23 mouse cellular contexts compared by ENCODE assay signal in genomic region chr11:119982236-119982635, GRCm38 (mm10). TPM values are rescaled to one million over a fixed set of nuclear protein-coding genes. Genes with fewer than 3 reads are reported as not detected.
DNase-seq lines count a peak whose midpoint lies in the region; ATAC-seq lines count a peak whose summit lies in the region.
"Had no signal": no experiment of that assay in that cellular context is flagged by ENCODE, and none has a peak within 500 bp of the region (broad histone marks: within the 10 kb centered on the region; RNA-seq: fewer than 3 reads in every experiment).

No protein-coding gene starts in this region.

- no peaks in the 10 kb centered on the region for H3K9me3 ChIP-seq in hindbrain, embryonic 16.5 days (ENCODE audit: control insufficient read depth, low read length)
- no peaks in the 10 kb centered on the region for H3K9me3 ChIP-seq in hindbrain, embryonic 13.5 days
- H3K9me3 ChIP-seq: embryonic facial prominence, embryonic 15.5 days; forebrain, embryonic 10.5 days; heart, embryonic 10.5 days had no signal

- WGBS in hindbrain, embryonic 16.5 days, result 87% methylated on average over 3 of the region's 3 CpGs
- WGBS in hindbrain, embryonic 13.5 days, result 87% methylated on average over 3 of the region's 3 CpGs

- H3K36me3 ChIP-seq in hindbrain, embryonic 16.5 days (ENCODE audit: control insufficient read depth, insufficient read depth, low read length), result no peaks in the 10 kb centered on the region
- H3K36me3 ChIP-seq in hindbrain, embryonic 13.5 days, result no peaks in the 10 kb centered on the region

- no peaks in the 10 kb centered on the region for H3K27me3 ChIP-seq in hindbrain, embryonic 16.5 days (replicated peaks; ENCODE audit: control insufficient read depth, insufficient read depth, low read length)
- no peaks in the 10 kb centered on the region for H3K27me3 ChIP-seq in hindbrain, embryonic 13.5 days
- H3K27me3 ChIP-seq: CH12.LX; embryonic facial prominence, embryonic 15.5 days had no signal

- peak; percentile 52; the same call in 1 of the 2 replicates for ATAC-seq in hindbrain, embryonic 16.5 days
- no peak for ATAC-seq in hindbrain, embryonic 13.5 days (ENCODE audit: low FRiP score)
- ATAC-seq: forebrain, embryonic 14.5 days; inflammation-experienced regulatory T-cells, adult 6 months had no signal

- H3K4me1 ChIP-seq in hindbrain, embryonic 16.5 days (ENCODE audit: control insufficient read depth, insufficient read depth, low read depth, low read length), result peaks cover 10% of the 10 kb centered on the region; the same call in 1 of the 2 replicates
- H3K4me1 ChIP-seq in hindbrain, embryonic 13.5 days (replicated peaks), result peaks cover 12% of the 10 kb centered on the region; the same call in 1 of the 2 replicates
- H3K4me1 ChIP-seq: embryonic facial prominence, embryonic 15.5 days; forebrain, embryonic 10.5 days; heart, embryonic 10.5 days had no signal

- no peak overlapping the region for H3K4me3 ChIP-seq in hindbrain, embryonic 16.5 days (ENCODE audit: low read length)
- no peak overlapping the region for H3K4me3 ChIP-seq in hindbrain, embryonic 13.5 days
- H3K4me3 ChIP-seq: embryonic facial prominence, embryonic 15.5 days; erythroblast, embryonic 14.5 days; forebrain, embryonic 10.5 days; heart, embryonic 10.5 days had no signal

- H3K4me2 ChIP-seq in hindbrain, embryonic 16.5 days (ENCODE audit: low read length), result no peak overlapping the region
- H3K4me2 ChIP-seq in hindbrain, embryonic 13.5 days, result no peak overlapping the region
- H3K4me2 ChIP-seq: embryonic facial prominence, embryonic 15.5 days; hindbrain, embryonic 14.5 days had no signal

- no peak overlapping the region for H3K9ac ChIP-seq in hindbrain, embryonic 16.5 days (ENCODE audit: low read depth, low read length)
- no peak overlapping the region for H3K9ac ChIP-seq in hindbrain, embryonic 13.5 days
- H3K9ac ChIP-seq: embryonic facial prominence, embryonic 15.5 days; hindbrain, embryonic 14.5 days had no signal

- intact Hi-C loops in left cerebral cortex, postnatal 4 days (cut with DNase I), result no loop called here
- intact Hi-C loops in left cerebral cortex, postnatal 10 days (cut with DNase I), result no loop called here

- no peak overlapping the region; the same call in 1 of the 2 replicates for H3K27ac ChIP-seq in hindbrain, embryonic 16.5 days (ENCODE audit: low read depth, low read length)
- H3K27ac ChIP-seq in hindbrain, embryonic 13.5 days, result no peak overlapping the region
- H3K27ac ChIP-seq: embryonic facial prominence, embryonic 15.5 days; forebrain, embryonic 10.5 days; heart, embryonic 10.5 days; hindbrain, embryonic 14.5 days had no signal

- peak; percentile 82 for DNase-seq in left cerebral cortex, postnatal 4 days
- DNase-seq in left cerebral cortex, postnatal 10 days (ENCODE audit: extremely low spot score in 1 of 2, low spot score in 2 of 2), result no peak
- peak; percentile 66 for DNase-seq in retina, postnatal 1 day
- no peak for DNase-seq in retina, embryonic 14.5 days (ENCODE audit: low spot score)
- DNase-seq in retina, postnatal 7 days (ENCODE audit: low read depth, low spot score), result peak; percentile 56
- no peak for DNase-seq in right cerebral cortex, postnatal 4 days
- DNase-seq: adrenal gland, adult 2 months; adrenal gland, postnatal 25 days; cerebellum, adult 8-10 months; gastrocnemius, postnatal 10 days; heart, adult 18-20 months; heart, postnatal 10 days; heart, postnatal 4 days had no signal

RNA-seq across cellular contexts. Expression of gene Baiap2, which starts 39.7 kb away (rescaled TPM):
- polyA plus RNA-seq in hindbrain, embryonic 16.5 days (2015; fragmentation: Nextera tagmentation; extraction: Ambion mirVana), result 22.8 and 23.9 TPM in 2 replicates
- 10.0 and 12.3 TPM in 2 replicates for polyA plus RNA-seq in hindbrain, embryonic 13.5 days (2015; fragmentation: Nextera tagmentation; extraction: Ambion mirVana)
- total RNA-seq in left cerebral cortex, postnatal 4 days (2021), result 10 to 100 TPM; 71.7 to 72.2 TPM
- total RNA-seq in left cerebral cortex, postnatal 10 days (2021), result 100 to 1,000 TPM; 116 to 122 TPM

Comparison
In these comparisons a context has a peak if more than half of its experiments do, and no peak if none do; other contexts are left out.
1. DNase-seq: peak in left cerebral cortex, postnatal 4 days (single experiment), retina, postnatal 1 day (single experiment) and retina, postnatal 7 days (single experiment); none in left cerebral cortex, postnatal 10 days (0 of 2), retina, embryonic 14.5 days (single experiment) and right cerebral cortex, postnatal 4 days (single experiment).